Mouse (Mus musculus) T-helper 17 cell (primary cell): ENCODE measurements around the gene Tnfrsf1a.

ENCODE experiments used
- in situ Hi-C, 2 experiments: fragments of 300-600 bp; cut with MboI, MseI; formaldehyde crosslinking; loops; 1 replicate in 1 of 2; 2 replicates in 1 of 2; pipeline ENCODE4 v1.15.1; 2025; ENCODE audit warnings: high pct_unique_total_duplicates in 2 of 2

Tnfrsf1a gene

GRCm38 (mm10) chr6:125380372-125381360 lies 31.5 kb downstream of the Tnfrsf1a start, which contains the start of gene Plekhg6:
Gene Plekhg6 (minus strand): TSS chr6:125380793.
- in situ Hi-C loops, result no loop called here

GRCm38 (mm10) chr6:125382024-125382423 lies 32.9 kb downstream of the Tnfrsf1a start:
- in situ Hi-C loops, result no loop called here

- in situ Hi-C loops, result no loop called here
Measured at GRCm38 (mm10) chr6:125385066-125385974, 36.2 kb downstream of the Tnfrsf1a start.

- in situ Hi-C loops, result no loop called here
Measured at GRCm38 (mm10) chr6:125386080-125386479, 36.9 kb downstream of the Tnfrsf1a start.

- in situ Hi-C loops, result no loop called here
Measured at GRCm38 (mm10) chr6:125389853-125390252, 40.7 kb downstream of the Tnfrsf1a start.

- in situ Hi-C loops, result loop anchor here in 1 of 2 experiments (10.0 kb wide), 1 partner anchor 1069 kb away; no protein-coding TSS in a partner anchor
Measured at GRCm38 (mm10) chr6:125405461-125406382, 56.6 kb downstream of the Tnfrsf1a start.

GRCm38 (mm10) chr6:125407224-125407623 lies 58.1 kb downstream of the Tnfrsf1a start:
- in situ Hi-C loops, result loop anchor here in 1 of 2 experiments (10.0 kb wide), 1 partner anchor 1068 kb away; no protein-coding TSS in a partner anchor

GRCm38 (mm10) chr6:125407657-125408056 lies 58.5 kb downstream of the Tnfrsf1a start:
- in situ Hi-C loops, result loop anchor here in 1 of 2 experiments (10.0 kb wide), 1 partner anchor 1067 kb away; no protein-coding TSS in a partner anchor

- in situ Hi-C loops, result no loop called here
Measured at GRCm38 (mm10) chr6:125410551-125410950, 61.4 kb downstream of the Tnfrsf1a start.

GRCm38 (mm10) chr6:125410995-125411547 lies 61.9 kb downstream of the Tnfrsf1a start:
- in situ Hi-C loops, result no loop called here

- in situ Hi-C loops, result no loop called here
Measured at GRCm38 (mm10) chr6:125411661-125412060, 62.5 kb downstream of the Tnfrsf1a start.
